Mouse (Mus musculus) CH12.LX (cell line): ENCODE results near the gene Actr5. TPM values are rescaled to one million over a fixed set of nuclear protein-coding genes. Genes with fewer than 3 reads are reported as not detected.

Experiments used
- DNase-seq: peaks from one replicate; pipeline ENCODE4 v3.0.0-alpha.2; 2013; ENCODE audit errors: extremely low read depth
- H3K27ac ChIP-seq: 2 replicates; pipeline ENCODE4 v1.5.1; 2012; ENCODE audit warnings: low read depth, mild to moderate bottlenecking, control low read depth, moderate library complexity; ENCODE audit not compliant: insufficient read depth
- H3K27me3 ChIP-seq: replicated peaks from 2 replicates; pipeline ENCODE3; 2012; ENCODE audit warnings: inconsistent platforms
- H3K36me3 ChIP-seq, 2 experiments: replicated peaks in 1 of 2; 2 replicates each; pipeline versions ENCODE3 to v1.6.1; 2012; ENCODE audit warnings: inconsistent platforms in 1 of 2, low read length in 1 of 2, mild to moderate bottlenecking in 1 of 2, mixed read lengths in 1 of 2, moderate library complexity in 1 of 2; ENCODE audit not compliant: control insufficient read depth in 1 of 2, insufficient read depth in 1 of 2
- H3K4me1 ChIP-seq, 2 experiments: 2 replicates each; pipeline ENCODE4 v1.6.1; 2012; ENCODE audit warnings: inconsistent platforms in 1 of 2, moderate library complexity in 1 of 2; ENCODE audit not compliant: insufficient read depth in 2 of 2, control insufficient read depth in 1 of 2
- H3K4me2 ChIP-seq: 2 replicates; pipeline ENCODE4 v1.6.1; 2012; ENCODE audit warnings: low read depth, mild to moderate bottlenecking, control low read depth; ENCODE audit not compliant: poor library complexity, insufficient read depth, severe bottlenecking
- H3K4me3 ChIP-seq, 3 experiments: fragments of 150-350 bp in 1 of 3; sonication (generic) in 1 of 3; replicated peaks in 1 of 3; 2 replicates each; pipeline versions ENCODE3 to v1.5.1; 2011 to 2012; ENCODE audit warnings: low read depth in 2 of 3, low read length in 2 of 3, mild to moderate bottlenecking in 2 of 3, moderate library complexity in 2 of 3, control low read depth in 1 of 3, improper control_type of control experiment in 1 of 3, inconsistent platforms in 1 of 3, mixed read lengths in 1 of 3; ENCODE audit not compliant: poor library complexity in 1 of 3
- H3K79me2 ChIP-seq: replicated peaks from 2 replicates; pipeline ENCODE4 v1.6.1; 2012; ENCODE audit warnings: mild to moderate bottlenecking, moderate library complexity; ENCODE audit not compliant: control insufficient read depth, poor library complexity, insufficient read depth, severe bottlenecking; ENCODE audit errors: extremely low read depth
- H3K9ac ChIP-seq: 2 replicates; pipeline ENCODE4 v1.6.1; 2012; ENCODE audit warnings: low read depth, mild to moderate bottlenecking, control low read depth, moderate library complexity; ENCODE audit not compliant: insufficient read depth
- H3K9me3 ChIP-seq: replicated peaks from 2 replicates; pipeline ENCODE3; 2012; ENCODE audit warnings: low read length, inconsistent platforms, mixed read lengths
- CHD1 ChIP-seq: IDR thresholded peaks from 2 replicates; pipeline ENCODE4 v1.6.1; 2012; ENCODE audit warnings: low read depth, low read length, improper control_type of control experiment, inconsistent platforms
- CHD2 ChIP-seq: IDR thresholded peaks from 2 replicates; pipeline ENCODE4 v1.6.1; 2011; ENCODE audit warnings: low read length, improper control_type of control experiment
- CTCF ChIP-seq, 2 experiments: IDR thresholded peaks in 1 of 2; conservative IDR thresholded peaks in 1 of 2; 2 replicates each; pipeline ENCODE4 v1.5.1; 2011 to 2012; ENCODE audit warnings: low read depth in 2 of 2, low read length in 2 of 2, improper control_type of control experiment in 1 of 2, inconsistent platforms in 1 of 2, mild to moderate bottlenecking in 1 of 2, moderate library complexity in 1 of 2
- EP300 ChIP-seq: IDR thresholded peaks from 2 replicates; pipeline ENCODE4 v1.6.1; 2011; ENCODE audit warnings: low read length, improper control_type of control experiment
- JUN ChIP-seq: IDR thresholded peaks from 2 replicates; pipeline ENCODE4 v1.6.1; 2011; ENCODE audit warnings: low read depth, mild to moderate bottlenecking, low read length, improper control_type of control experiment, moderate library complexity; ENCODE audit not compliant: insufficient read depth
- JUND ChIP-seq: conservative IDR thresholded peaks from 2 replicates; pipeline ENCODE4 v1.6.1; 2011; ENCODE audit warnings: low read depth, low read length, improper control_type of control experiment
- MAX ChIP-seq: IDR thresholded peaks from 2 replicates; pipeline ENCODE4 v1.6.1; 2011; ENCODE audit warnings: low read length, improper control_type of control experiment
- MAZ ChIP-seq: IDR thresholded peaks from 2 replicates; pipeline ENCODE4 v1.6.1; 2012; ENCODE audit warnings: low read depth, mild to moderate bottlenecking, inconsistent platforms, low read length, improper control_type of control experiment, moderate library complexity
- MEF2A ChIP-seq: IDR thresholded peaks from 2 replicates; pipeline ENCODE4 v1.6.1; 2014; ENCODE audit warnings: low read depth, mild to moderate bottlenecking, inconsistent platforms, low read length, improper control_type of control experiment, borderline replicate concordance
- MYC ChIP-seq: IDR thresholded peaks from 2 replicates; pipeline ENCODE4 v1.6.1; 2011; ENCODE audit warnings: low read depth, mild to moderate bottlenecking, improper control_type of control experiment, low read length
- RAD21 ChIP-seq: IDR thresholded peaks from 2 replicates; pipeline ENCODE4 v1.6.1; 2011; ENCODE audit warnings: low read depth, mild to moderate bottlenecking, low read length, improper control_type of control experiment, moderate library complexity
- RCOR1 ChIP-seq: conservative IDR thresholded peaks from 2 replicates; pipeline ENCODE4 v1.6.1; 2012; ENCODE audit warnings: low read depth, mild to moderate bottlenecking, inconsistent platforms, low read length, improper control_type of control experiment
- TBP ChIP-seq: conservative IDR thresholded peaks from 2 replicates; pipeline ENCODE4 v1.6.1; 2011; ENCODE audit warnings: low read depth, low read length, improper control_type of control experiment
- TCF12 ChIP-seq: IDR thresholded peaks from 2 replicates; pipeline ENCODE4 v1.6.1; 2014; ENCODE audit warnings: low read depth, mild to moderate bottlenecking, inconsistent platforms, low read length, improper control_type of control experiment
- UBTF ChIP-seq: IDR thresholded peaks from 2 replicates; pipeline ENCODE4 v1.6.1; 2012; ENCODE audit warnings: low read depth, mild to moderate bottlenecking, inconsistent platforms, low read length, improper control_type of control experiment, moderate library complexity
- USF2 ChIP-seq: conservative IDR thresholded peaks from 2 replicates; pipeline ENCODE4 v1.6.1; 2011; ENCODE audit warnings: low read depth, low read length, improper control_type of control experiment
- ZC3H11A ChIP-seq: IDR thresholded peaks from 2 replicates; pipeline ENCODE4 v1.6.1; 2012; ENCODE audit warnings: low read depth, mild to moderate bottlenecking, inconsistent platforms, low read length, improper control_type of control experiment
- ZMIZ1 ChIP-seq: IDR thresholded peaks from 2 replicates; pipeline ENCODE4 v1.6.1; 2012; ENCODE audit warnings: low read depth, mild to moderate bottlenecking, inconsistent platforms, low read length, improper control_type of control experiment
- dilution Hi-C: fragments of 300-500 bp; cut with MboI; formaldehyde crosslinking; loops from 2 replicates; pipeline ENCODE4 v1.14.3; 2020; ENCODE audit warnings: low sequenced_read_pairs; ENCODE audit not compliant: extremely low pct_unique_long_range_greater_than_20kb, extremely low pct_ligation_motif_present
- in situ Hi-C: fragments of 300-500 bp; cut with MboI; formaldehyde crosslinking; loops from 3 replicates; pipeline ENCODE4 v1.14.3; 2019; ENCODE audit warnings: low sequenced_read_pairs, low pct_ligation_motif_present, low pct_unique_long_range_greater_than_20kb, mixed read lengths
- polyA plus RNA-seq: library from polyadenylated mRNA; unstranded; fragments of >175 nt; gene quantifications from 2 replicates; pipeline ENCODE4 v1.2.1, GENCODE M21; 2012; ENCODE audit warnings: low read depth; ENCODE audit not compliant: insufficient read length
- total RNA-seq, 2 experiments: library from RNA; depleted of rRNA; stranded (reverse); fragments of 300-350 nt in 1 of 2; fragments of >200 nt in 1 of 2; gene quantifications; 2 replicates each; pipeline ENCODE4 v1.2.3; 2012 to 2014

Actr5 gene
- total and polyA plus RNA-seq, 3 experiments: 13.9 to 20.3 (median 19.8) TPM

DNA sequence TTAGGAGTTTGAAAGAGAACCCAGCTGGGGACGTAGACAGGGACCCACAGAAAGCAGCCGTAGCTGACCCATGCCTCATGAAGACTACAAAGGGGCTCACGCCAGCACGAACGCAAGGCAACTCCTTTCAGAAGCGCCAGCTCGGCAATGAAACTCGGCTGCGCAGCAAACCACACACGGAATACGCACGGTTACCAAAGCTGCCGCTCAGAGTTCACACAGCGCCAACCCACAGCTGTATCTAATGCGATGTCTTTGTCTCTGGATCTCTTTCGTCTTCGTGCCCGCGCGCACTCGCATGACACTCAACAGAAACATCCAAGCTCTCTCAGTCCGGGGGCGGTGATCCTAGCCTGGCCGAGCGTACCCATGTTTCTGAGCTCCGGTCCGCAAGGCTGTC, 15.0 kb upstream of the Actr5 start:
- Histone ChIP-seq H3K27ac (no peak overlapping the region), H3K9ac (no peak overlapping the region), H3K4me3 (no peak overlapping the region), H3K4me1 (no peaks in the 10 kb centered on the region), H3K36me3 (no peaks in the 10 kb centered on the region), H3K27me3 (peaks cover 58% of the 10 kb centered on the region), H3K79me2 (no peaks in the 10 kb centered on the region), H3K9me3 (peaks cover 12% of the 10 kb centered on the region), H3K4me2 (no peak overlapping the region)
- no peak for TF ChIP-seq CHD1
- TF ChIP-seq RAD21: no peak
- no peak for TF ChIP-seq ZMIZ1
- TF ChIP-seq UBTF: no peak
- TF ChIP-seq CHD2: no peak
- no peak for TF ChIP-seq ZC3H11A
- TF ChIP-seq JUND: no peak
- no peak for TF ChIP-seq RCOR1
- TF ChIP-seq USF2: no peak
- TF ChIP-seq CTCF (conservative IDR thresholded peaks at IDR 0.05 in 1 of 2, IDR thresholded peaks at IDR 0.05 in 1 of 2; ENCODE audit: low read depth in 2 of 2, low read length in 2 of 2): no peak
- no peak for TF ChIP-seq TBP
- TF ChIP-seq MAZ: no peak
- TF ChIP-seq TCF12: no peak
- no peak for TF ChIP-seq MAX
- no peak for TF ChIP-seq EP300
- TF ChIP-seq JUN: no peak
- no peak for TF ChIP-seq MEF2A
- no peak for TF ChIP-seq MYC
- in situ Hi-C loops: no loop called here
- dilution Hi-C loops: no loop called here
- DNase-seq: no peak

DNA sequence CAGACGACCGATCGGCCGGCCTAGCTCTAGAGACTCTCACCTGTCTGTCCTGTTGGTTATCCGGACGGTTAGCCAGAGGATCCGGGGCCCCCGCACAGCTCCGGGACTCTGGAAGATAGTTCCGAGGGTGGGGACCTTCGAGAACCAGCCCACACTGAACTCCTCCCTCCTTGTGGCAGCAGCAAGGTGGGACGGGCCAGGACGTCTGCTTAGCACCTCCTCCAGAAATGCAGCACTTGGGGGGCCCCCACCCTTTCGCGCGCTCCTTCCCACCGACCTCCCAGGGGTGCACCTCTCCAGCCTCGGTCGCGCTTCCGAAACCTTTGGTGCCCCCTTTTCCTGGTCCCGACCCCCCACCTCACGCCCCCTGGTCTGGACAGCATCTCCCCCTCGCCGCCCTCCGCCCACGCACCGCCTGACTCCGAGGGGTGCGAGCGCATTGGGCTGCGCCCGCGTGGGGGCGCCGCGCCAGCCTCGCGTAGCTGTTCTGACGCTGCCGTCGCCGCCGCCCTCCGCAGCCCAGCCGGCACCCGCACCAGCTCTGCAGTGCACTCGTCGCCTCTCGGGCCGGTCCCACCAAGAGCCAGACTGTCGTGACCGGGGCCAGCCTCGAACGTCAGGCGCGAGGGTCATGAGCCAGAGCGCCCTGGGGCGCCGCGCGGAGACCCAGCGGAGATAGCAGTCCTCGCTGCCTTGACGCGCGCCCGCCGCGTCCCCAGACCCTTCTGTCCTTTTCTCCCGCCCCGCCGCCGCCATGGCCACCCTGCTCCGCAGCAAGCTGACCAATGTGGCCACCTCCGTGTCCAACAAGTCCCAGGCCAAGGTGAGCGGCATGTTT, 14.0 kb upstream of the Actr5 start, which contains the start of gene Slc32a1:
TSS of gene Slc32a1 (plus strand) at position 280 of the 838 bp plus-strand sequence.
- H3K4me1 ChIP-seq: no peaks in the 10 kb centered on the region

More for the DNA sequence above, 14.0 kb upstream of the Actr5 start, which contains the start of gene Slc32a1:
- TF ChIP-seq ZMIZ1: no peak
- dilution Hi-C loops (no loop called here), in situ Hi-C loops (no loop called here)
- Histone ChIP-seq H3K4me3 (no peak within 1 kb of the TSS), H3K9ac (no peak within 1 kb of the TSS), H3K4me2 (no peak within 1 kb of the TSS), H3K27ac (no peak within 1 kb of the TSS), H3K79me2 (no peaks in the 10 kb centered on the region), H3K36me3 (no peaks in the 10 kb centered on the region), H3K27me3 (peaks cover 49% of the 10 kb centered on the region), H3K9me3 (peaks cover 13% of the 10 kb centered on the region)
- DNase-seq: no peak
